Mouse (Mus musculus): Measurements from ENCODE around the gene Myh10. TPM values are rescaled to one million over a fixed set of nuclear protein-coding genes. Genes with fewer than 3 reads are reported as not detected.

Myh10 gene
- polyA plus RNA-seq, 1 experiment from 2014 or later: 18.5 TPM

Other genes starting within 250 kb of the Myh10 start
- gene Pik3r6, start 188.5 kb upstream of the Myh10 start, polyA plus RNA-seq (2015; fragmentation: Nextera tagmentation; extraction: Ambion mirVana): 1.2 and 1.6 TPM in 2 replicates
- not detected in 2 replicates for gene Mfsd6l, start 135.4 kb upstream of the Myh10 start, polyA plus RNA-seq (2015; fragmentation: Nextera tagmentation; extraction: Ambion mirVana)
- gene Ccdc42, start 104.5 kb upstream of the Myh10 start, polyA plus RNA-seq (2015; fragmentation: Nextera tagmentation; extraction: Ambion mirVana): 0.09 TPM in 1 of 2 replicates, not detected in the other
- 35.5 and 40.0 TPM in 2 replicates for gene Ndel1, start 180.3 kb downstream of the Myh10 start, polyA plus RNA-seq (2015; fragmentation: Nextera tagmentation; extraction: Ambion mirVana)
- 0.08 and 0.09 TPM in 2 replicates for gene Rnf222, start 197.0 kb downstream of the Myh10 start, polyA plus RNA-seq (2015; fragmentation: Nextera tagmentation; extraction: Ambion mirVana)
- gene Rpl26, start 210.0 kb downstream of the Myh10 start, polyA plus RNA-seq (2015; fragmentation: Nextera tagmentation; extraction: Ambion mirVana): 881 and 895 TPM in 2 replicates
- not detected in 2 replicates for gene Odf4, start 235.5 kb downstream of the Myh10 start, polyA plus RNA-seq (2015; fragmentation: Nextera tagmentation; extraction: Ambion mirVana)